Mouse (Mus musculus) left cerebral cortex, adult 8-10 months (tissue): ENCODE measurements around the gene Fkbp11. TPM values are rescaled to one million over a fixed set of nuclear protein-coding genes. Genes with fewer than 3 reads are reported as not detected.
A peak's percentile ranks its signal among the peaks of the same experiment; 100 is the strongest.
"Not testable (repeated sequence)": the region's sequence is repeated elsewhere in the genome, so short reads cannot be mapped to it uniquely, and the experiment has no call there.

Experiments
- DNase-seq, 2 experiments: peaks; one replicate each; pipeline ENCODE4 v3.0.0; 2022; ENCODE audit warnings: low spot score in 2 of 2
- total RNA-seq, 4 experiments: library from RNA; stranded (reverse); gene quantifications; 2 replicates each; pipeline ENCODE4 v1.2.4; 2022

Fkbp11 gene
- total RNA-seq = 1 to 10 TPM; 1.1 to 2.3 (median 2.0) TPM

DNA sequence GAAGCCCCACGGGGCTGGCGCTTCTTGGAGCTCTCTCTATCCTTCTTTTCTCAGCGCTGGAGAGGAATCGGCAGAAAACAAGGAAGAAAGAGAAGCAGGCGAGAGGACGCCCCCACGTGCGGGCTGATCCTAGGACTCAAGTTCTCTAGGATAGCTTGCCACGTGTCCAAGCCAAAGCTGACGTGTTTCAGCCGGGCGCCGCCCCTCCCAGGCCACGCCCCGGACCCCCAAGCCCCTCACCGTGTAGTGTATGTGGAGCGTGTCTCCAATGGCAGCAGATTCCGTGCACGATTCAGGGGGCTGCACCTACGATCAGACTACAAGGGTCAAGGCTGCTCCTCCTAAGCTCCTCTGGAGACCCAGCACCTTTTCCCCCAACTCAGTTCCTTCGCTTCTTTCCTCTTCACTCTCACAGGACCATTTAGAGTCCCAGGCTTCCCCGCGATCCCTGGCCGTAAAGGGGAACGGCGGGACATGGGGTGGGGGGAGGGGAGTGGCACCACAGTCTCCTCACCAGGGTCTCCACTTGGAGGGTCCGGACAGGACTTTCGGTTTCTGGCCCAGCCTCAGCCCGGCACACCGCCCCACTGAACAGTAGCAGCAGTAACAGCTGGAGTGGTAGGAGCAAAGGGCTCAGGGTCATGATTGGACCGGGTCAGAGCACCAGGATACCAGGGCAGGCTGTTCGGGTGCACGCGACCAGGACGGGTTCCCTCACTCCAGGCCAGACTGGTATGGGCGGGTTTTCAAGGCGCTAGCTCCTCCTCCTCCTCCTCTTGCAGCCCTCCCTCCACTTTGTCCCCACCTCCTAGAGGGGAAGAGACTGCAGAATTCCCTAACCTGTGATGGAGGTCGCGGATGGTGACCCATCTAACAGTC is at the start of gene Fkbp11:
Gene Fkbp11, minus strand, starts transcription at position 756 of the 879 bp plus-strand sequence.
- DNase-seq = no peak

- DNase-seq = no peak
Measured at GRCm38 (mm10) chr15:98777762-98778161, 49.8 kb upstream of the Fkbp11 start, which contains the start of gene Wnt10b. Gene Wnt10b, minus strand, starts transcription at chr15:98778150.

DNA sequence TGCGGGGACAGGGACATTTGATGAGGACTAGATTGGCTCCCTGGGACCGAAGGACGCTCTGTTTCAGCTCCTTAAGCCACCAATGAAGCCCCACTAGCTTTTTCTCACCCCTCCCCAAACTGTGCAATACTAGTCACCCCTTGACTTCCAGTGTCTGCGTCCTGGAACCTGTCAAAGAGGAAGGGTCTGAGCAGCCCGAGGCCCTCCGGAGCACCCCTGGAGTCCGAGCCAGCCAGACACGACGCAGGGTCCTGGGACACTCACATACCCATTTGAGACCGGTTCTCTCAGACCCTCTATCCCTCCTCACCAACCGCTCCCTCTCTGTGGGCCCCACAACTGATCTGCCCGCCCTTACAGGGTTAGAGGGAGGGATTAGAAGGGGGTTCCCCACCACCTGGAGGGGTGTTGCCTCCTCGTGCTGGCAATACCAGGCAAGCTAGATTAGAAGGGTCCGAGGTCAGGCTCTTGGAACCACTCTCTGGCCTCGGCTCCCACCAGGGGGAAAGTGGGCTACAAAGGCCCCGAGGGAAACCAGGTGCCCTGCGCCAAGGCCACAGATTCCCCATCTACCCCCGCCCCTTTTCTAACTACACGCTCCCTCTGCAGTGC is 49.1 kb upstream of the Fkbp11 start:
- no peak for DNase-seq

DNA sequence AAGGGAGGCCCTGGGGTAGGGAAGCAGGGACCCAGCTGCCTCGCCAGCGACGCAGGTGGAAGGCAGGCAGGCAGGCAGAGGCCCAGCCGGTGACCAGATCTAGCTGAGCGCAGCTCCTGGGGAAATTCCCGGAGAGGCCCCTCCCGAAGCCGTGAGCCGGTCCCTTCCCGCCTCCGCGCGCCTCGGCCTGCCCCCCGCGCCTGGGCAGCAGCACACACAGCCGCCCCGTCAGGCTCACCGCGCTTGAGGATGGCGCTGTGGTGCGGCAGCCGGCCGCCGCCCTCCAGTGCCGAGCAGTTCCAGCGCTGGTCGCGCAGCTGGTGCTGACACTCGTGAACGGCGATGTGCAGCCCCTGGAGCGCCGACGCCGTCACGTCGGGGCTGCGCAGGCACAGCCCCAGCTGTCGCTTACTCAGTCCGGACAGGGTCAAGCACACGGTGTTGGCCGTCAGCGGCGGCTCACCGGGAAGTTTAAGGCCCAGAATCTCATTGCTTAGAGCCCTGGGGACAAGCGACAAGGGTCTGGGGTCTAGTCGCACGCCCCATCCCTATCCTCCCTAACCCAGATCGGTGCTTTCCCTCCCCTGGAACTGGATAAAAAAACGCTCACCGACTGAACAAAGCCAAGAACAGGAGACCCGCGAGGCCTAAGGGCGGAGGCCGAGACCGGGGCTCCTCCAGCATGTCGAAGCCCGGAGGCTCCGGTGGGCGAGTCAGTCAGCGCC is 48.4 kb upstream of the Fkbp11 start:
- no peak for DNase-seq

DNA sequence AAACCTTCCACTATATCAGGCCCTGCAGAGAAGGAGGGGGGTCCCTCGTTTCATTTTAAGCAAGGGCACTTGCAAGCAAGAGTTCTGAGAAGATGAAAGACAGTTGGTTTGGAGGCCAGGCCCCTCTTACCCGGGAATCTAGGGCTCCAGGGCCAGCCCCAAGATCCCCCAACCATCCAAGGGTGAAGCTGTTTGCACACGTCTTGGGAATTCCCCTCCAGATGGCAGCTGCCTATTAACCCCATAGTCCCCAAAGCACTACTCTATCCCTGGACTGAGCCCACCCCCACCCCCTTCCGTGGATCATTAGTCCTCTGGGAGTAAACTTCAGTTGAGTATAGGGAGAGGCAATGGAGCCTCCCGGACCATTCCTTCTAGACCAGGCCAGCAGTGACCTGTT is 47.5 kb upstream of the Fkbp11 start:
- no peak for DNase-seq

DNA sequence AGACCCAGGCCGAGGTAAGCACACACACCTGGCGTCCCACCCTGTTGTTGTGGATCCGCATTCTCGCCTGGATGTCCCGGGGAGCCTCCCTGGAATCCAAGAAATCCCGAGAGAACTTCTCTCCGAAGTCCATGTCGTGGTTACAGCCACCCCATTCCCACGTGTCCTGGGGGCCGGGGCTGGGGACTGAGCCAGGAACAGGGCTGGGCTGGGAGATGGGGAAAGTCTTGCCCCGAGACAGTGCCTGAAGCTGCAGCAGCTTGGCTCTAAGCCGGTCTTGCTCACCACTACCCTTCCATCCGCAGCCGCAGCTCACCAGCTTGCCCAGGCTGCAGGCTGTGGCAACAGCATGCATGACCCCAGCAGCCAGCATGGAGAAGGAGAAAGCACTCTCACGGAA is 46.1 kb upstream of the Fkbp11 start:
- no peak for DNase-seq

DNA sequence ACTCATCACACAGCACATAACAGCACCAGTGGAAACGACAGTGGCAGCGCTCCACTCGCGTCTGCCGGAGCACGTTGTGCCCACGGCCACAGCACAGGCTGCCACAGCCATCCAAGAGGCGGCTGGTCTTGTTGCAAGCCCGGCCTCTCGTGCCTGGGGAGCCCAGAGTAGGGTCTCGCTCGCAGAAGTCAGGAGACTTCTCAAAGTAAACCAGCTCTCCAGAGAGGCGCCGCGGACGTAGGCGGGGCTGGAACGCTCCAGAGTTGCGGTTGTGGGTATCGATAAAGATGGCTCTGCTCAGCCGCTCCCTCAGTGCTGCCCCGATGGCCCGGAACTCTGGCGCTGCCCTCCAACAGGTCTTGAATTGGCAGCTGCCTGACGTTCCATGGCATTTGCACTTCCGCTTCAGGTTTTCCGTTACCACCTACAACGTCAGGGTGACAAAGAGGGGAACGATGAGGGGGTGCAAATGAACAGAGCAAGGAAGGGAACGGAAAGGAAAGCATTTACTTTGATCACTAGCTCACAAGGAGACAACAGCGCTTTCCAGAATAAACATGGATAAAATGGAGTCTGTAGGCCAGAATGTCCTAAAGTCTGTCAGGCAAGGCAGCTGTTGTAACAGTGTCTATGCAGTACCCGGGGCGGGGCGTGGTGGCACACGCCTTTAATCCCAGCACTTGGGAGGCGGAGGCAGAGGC is 44.7 kb upstream of the Fkbp11 start:
- no peak for DNase-seq

GRCm38 (mm10) chr15:98771813-98772425 is 43.9 kb upstream of the Fkbp11 start:
- no peak for DNase-seq

DNA sequence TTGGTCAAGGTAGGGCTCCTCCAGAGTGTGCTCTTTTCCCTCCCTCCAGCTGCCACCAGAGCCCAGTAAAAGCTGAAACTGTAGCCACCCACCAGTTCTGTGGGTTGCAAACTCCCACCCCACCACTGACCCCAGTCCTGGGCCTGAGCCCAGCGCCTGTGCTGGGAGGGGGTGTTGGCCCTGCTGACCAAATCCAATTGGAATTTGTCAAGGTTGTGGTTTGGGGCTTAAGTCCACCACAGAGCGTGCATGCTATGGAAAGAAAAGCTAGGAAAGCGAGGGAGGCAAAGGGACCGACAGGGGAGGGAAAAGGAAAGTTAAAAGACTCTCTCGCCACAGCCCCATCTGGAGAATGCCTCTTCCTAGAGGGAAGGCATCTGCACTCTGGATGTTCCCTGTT is 40.3 kb upstream of the Fkbp11 start:
- DNase-seq = no peak

DNA sequence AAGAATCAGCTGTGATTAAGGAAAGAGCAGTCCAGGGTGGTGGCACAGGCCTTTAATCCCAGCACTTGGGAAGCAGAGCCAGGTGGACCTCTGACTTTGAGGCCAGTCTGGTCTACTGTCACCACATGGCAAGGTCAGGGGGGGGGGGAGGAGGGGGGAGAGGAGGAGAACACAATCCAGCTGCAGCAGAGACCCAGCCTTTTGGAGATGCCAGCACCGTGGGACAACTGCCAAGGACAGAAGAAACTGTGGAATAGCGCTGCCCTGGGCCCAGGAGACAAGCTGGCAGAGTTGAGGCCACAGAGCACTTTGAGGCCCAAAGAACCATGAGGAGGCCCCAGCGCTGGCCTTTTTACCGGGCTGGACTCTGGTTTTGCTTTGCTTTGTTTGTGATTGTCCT is 37.9 kb upstream of the Fkbp11 start:
- no peak for DNase-seq

DNA sequence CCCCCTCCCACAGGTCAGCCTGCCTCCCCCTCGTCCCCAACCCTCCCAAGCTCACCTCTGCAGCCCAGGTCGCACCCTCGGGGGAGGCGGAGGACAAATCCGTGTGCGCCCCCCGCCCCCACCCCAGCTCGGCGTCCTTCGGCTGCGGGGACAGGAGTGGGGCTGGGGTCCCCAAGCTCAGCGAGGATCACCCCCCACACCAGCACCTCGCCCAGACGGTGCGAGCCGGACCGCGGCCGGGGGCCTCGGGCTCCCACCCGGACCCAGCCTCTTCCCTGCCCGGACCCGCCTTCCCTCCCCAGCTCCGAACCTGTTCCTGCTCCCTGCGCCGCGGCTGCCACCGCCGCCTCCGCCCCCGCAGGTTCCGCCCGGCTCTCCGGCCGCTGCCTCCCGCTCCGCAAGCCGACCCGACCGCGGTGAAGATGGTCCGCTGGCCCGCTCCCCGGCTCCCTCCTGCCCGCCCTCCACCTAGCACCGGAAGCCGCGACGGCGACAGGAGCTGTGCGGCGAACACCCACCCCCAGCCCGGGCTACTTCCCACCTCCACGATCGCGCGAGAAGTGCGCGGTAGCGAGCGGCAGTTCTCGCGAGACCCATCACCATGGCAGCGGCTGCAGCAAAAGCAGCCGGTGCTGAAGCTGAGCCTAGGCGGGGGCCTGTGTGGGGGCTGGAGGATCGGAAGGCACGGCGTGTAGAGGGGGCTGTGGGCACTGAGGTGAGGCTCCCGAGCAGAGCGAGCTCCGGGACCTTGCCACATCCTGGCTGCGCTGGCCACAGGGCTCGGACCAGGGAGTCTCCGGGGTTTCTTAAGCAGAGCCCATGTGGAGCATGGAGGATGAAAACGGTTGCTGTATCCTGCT is 34.9 kb upstream of the Fkbp11 start, which contains the start of gene Arf3:
Gene Arf3, minus strand, starts transcription at position 545 of the 860 bp plus-strand sequence.
- DNase-seq = peak; percentile 93 to 95

DNA sequence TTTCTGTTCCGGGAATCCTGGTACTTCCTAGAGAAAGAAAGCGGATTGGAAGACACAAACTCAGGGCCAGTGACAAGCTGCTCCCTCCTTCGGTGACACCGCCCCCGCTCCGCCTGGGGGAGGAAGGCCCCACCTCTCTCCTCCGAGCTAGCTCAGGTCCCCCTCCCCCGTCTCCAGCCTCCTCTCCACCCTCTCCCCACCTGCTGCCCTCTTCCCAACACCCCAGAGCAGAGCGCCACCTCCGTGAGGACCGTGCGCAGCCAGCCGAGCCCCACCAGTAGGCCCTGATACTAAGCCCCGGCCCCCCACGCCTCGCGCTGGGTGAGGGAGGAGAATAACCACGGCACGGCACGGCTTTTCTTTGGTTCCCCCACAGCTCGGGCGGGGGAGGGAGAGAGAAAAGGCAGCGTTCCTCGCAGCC is 34.2 kb upstream of the Fkbp11 start:
- DNase-seq = peak; percentile 58 to 76

GRCm38 (mm10) chr15:98754125-98754524 is 26.1 kb upstream of the Fkbp11 start:
- DNase-seq = no peak

- no peak for DNase-seq
Measured at GRCm38 (mm10) chr15:98753021-98753423, 25.0 kb upstream of the Fkbp11 start.

DNA sequence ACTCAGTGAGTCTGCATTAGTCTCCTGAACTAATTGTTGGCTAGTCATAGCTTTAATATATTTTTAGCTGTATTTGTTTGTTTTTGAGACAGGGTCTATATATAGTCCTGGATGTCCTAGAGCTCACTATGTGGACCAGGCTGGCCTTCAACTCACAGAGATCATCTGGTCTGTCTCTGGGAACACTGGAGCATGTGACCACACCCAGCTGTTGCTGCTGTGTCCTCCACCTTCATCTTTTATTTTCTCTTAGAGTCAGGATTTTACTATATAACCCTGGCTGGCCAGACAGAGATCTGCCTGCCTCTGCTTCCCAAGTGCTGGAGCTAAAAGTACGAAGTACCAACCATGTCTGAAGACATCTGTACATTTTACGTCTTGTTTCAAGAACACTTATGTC is 21.1 kb upstream of the Fkbp11 start:
- no peak for DNase-seq

GRCm38 (mm10) chr15:98747296-98747695 is 19.3 kb upstream of the Fkbp11 start:
- DNase-seq = no peak

- no peak for DNase-seq
Measured at GRCm38 (mm10) chr15:98746344-98746965, 18.5 kb upstream of the Fkbp11 start.

- not testable (repeated sequence) for DNase-seq
Measured at GRCm38 (mm10) chr15:98743863-98744262, 15.9 kb upstream of the Fkbp11 start.

DNA sequence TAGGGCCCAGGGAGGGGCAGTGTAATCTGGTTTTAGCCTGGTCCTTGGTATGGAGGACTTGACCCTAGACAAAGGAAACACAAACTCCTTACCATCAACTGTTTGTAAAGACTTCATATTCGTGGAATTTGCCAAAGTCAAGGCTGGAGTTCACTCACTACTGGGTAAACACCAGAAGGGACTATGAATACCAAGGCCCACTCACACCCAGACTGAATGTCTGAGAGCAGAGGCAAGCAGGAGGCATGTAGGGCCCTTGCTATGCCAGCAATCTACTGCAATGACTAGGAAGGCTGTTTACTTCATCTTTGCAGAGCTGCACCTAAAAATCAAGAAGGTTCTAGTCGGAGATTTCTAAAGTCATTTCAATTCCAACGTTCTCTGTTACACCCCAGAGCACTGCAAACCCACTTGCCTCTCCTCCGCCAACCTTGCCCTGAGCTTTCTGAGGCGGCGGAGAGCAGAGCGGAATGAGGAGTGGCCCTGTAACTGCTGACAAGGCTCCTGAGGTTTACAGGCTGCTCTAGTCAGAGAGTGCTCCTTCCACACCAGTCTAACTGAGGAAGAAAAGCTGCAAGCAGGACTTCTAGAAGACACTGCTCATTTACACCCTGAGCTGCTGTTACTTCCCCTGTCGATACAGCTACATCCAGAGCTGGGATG is 14.9 kb upstream of the Fkbp11 start:
- no peak for DNase-seq
